Mouse (Mus musculus): ENCODE data around the gene Lrrk1. TPM values are rescaled to one million over a fixed set of nuclear protein-coding genes. Genes with fewer than 3 reads are reported as not detected.

Lrrk1 gene
- polyA plus RNA-seq, 1 experiment from 2014 or later: 7.1 TPM

GRCm38 (mm10) chr7:66376560-66376959 lies 11.6 kb downstream of the Lrrk1 start:
- Histone ChIP-seq H3K36me3 (peaks cover 13% of the 10 kb centered on the region), H3K9ac (no peak overlapping the region), H3K27ac (no peak overlapping the region), H3K27me3 (replicated peaks) (no peaks in the 10 kb centered on the region), H3K4me2 (no peak overlapping the region), H3K9me3 (replicated peaks) (no peaks in the 10 kb centered on the region), H3K4me3 (no peak overlapping the region), H3K4me1 (no peaks in the 10 kb centered on the region)
- WGBS (ENCODE audit: insufficient replicate concordance): 72% methylated on average over 10 of the region's 10 CpGs
- ATAC-seq: no peak

DNA sequence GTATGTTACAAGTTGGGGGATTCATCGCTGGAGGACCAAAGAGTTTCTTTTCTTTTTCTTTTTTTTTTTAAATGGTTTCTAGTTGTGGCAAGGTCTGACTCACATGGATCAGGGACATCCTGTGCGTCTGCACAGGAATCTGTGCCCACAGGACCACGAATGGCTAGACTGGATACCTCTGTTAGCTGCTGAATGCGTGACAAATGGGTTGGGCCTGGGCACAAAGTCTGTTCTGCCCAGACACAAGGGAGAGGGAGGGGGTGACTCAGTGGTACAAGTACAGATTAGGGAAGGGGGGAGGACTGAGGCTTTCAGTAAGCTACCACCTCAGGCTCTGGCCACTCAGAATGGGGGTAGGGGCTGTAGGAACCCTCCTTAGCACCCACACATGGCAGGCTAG lies 12.4 kb downstream of the Lrrk1 start:
- Histone ChIP-seq H3K4me1 (no peaks in the 10 kb centered on the region), H3K27ac (no peak overlapping the region; the same call in 1 of the 2 replicates), H3K36me3 (peaks cover 13% of the 10 kb centered on the region), H3K4me2 (no peak overlapping the region), H3K27me3 (replicated peaks) (no peaks in the 10 kb centered on the region), H3K9me3 (replicated peaks) (no peaks in the 10 kb centered on the region), H3K9ac (no peak overlapping the region), H3K4me3 (no peak overlapping the region)
- no peak for ATAC-seq
- 69% methylated on average over 4 of the region's 4 CpGs for WGBS (ENCODE audit: insufficient replicate concordance)

DNA sequence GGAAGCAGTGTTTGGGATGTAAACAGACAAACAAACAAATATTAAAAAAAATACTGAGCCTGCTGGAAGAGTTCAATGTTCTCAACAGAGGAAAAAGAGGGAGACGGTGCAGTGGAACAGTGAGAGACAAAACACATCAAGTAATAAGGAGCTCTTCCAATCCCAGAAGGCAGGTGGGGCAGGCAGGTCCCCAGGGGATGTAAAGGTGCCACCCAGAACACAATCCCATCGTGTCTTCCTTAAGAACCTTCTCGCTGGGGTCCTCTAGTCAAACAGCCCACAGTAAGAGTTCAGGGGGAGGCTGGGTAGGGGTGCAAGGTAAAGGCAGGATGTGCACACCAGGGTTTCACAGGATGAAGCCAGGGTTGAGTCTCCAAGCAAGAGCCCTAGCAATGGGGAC lies 14.8 kb downstream of the Lrrk1 start:
- no peak for ATAC-seq
- WGBS (ENCODE audit: insufficient replicate concordance): 72% methylated on average over 3 of the region's 3 CpGs
- Histone ChIP-seq H3K36me3 (peaks cover 3% of the 10 kb centered on the region; the same call in 1 of the 2 replicates), H3K27ac (no peak overlapping the region), H3K4me2 (no peak overlapping the region), H3K9me3 (replicated peaks) (no peaks in the 10 kb centered on the region), H3K4me1 (peaks cover 6% of the 10 kb centered on the region; the same call in 1 of the 2 replicates), H3K27me3 (replicated peaks) (no peaks in the 10 kb centered on the region), H3K4me3 (no peak overlapping the region), H3K9ac (no peak overlapping the region)

DNA sequence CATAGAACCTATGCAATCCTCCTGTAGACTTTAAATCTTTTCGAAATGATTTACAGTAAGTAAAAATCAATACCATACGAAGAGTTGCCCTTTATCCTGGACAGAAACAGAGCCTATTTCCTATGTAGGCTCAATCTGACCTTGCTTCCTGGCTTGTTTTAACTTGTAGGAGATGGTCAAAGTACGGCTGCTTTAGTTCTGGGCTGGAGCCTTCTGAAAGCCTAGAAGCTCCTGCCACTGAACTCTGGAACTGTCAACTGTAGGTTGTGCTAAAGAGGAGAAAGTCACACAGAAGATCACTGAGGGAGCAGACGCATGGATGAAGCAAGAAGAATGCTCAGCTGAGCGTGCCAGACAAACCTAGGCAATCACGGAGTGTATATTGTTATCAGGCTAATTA lies 17.2 kb downstream of the Lrrk1 start:
- H3K36me3 ChIP-seq: no peaks in the 10 kb centered on the region
- H3K9ac ChIP-seq: no peak overlapping the region
- H3K4me1 ChIP-seq: peaks cover 6% of the 10 kb centered on the region; the same call in 1 of the 2 replicates
- no peak overlapping the region for H3K27ac ChIP-seq
- H3K4me2 ChIP-seq: no peak overlapping the region
- no peak overlapping the region for H3K4me3 ChIP-seq
- no peaks in the 10 kb centered on the region for H3K9me3 ChIP-seq (replicated peaks)
- 74% methylated on average over 6 of the region's 6 CpGs for WGBS (ENCODE audit: insufficient replicate concordance)
- ATAC-seq: no peak
- no peaks in the 10 kb centered on the region for H3K27me3 ChIP-seq (replicated peaks)

DNA sequence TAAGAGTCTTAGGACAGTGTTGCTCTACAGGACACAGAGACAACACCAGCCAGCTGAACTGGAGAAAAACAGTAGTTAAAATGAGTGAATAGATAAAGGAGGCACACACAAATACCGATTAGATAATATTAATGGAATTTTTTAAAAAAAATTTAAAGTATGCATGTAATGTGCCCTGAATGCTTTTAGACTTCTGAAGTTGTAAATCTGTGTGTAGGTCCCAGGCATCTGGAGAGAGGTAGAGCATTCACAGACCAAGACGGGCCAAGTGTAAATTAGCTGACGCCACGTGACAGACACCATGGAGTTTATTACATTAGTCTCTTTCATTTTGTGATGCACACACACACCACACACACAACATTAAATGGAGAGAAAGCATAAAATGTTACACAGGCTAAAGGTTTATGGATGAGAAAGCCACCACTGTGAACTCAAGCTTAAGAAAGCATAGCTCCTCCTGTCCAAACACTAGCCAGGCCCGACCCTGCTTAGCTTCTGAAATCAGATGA lies 18.2 kb downstream of the Lrrk1 start:
- no peak for ATAC-seq
- Histone ChIP-seq H3K4me1 (peaks cover 6% of the 10 kb centered on the region; the same call in 1 of the 2 replicates), H3K9ac (no peak overlapping the region), H3K36me3 (no peaks in the 10 kb centered on the region), H3K27me3 (replicated peaks) (no peaks in the 10 kb centered on the region), H3K4me2 (no peak overlapping the region), H3K9me3 (replicated peaks) (no peaks in the 10 kb centered on the region), H3K4me3 (no peak overlapping the region), H3K27ac (no peak overlapping the region)
- WGBS (ENCODE audit: insufficient replicate concordance): 77% methylated on average over 5 of the region's 5 CpGs

DNA sequence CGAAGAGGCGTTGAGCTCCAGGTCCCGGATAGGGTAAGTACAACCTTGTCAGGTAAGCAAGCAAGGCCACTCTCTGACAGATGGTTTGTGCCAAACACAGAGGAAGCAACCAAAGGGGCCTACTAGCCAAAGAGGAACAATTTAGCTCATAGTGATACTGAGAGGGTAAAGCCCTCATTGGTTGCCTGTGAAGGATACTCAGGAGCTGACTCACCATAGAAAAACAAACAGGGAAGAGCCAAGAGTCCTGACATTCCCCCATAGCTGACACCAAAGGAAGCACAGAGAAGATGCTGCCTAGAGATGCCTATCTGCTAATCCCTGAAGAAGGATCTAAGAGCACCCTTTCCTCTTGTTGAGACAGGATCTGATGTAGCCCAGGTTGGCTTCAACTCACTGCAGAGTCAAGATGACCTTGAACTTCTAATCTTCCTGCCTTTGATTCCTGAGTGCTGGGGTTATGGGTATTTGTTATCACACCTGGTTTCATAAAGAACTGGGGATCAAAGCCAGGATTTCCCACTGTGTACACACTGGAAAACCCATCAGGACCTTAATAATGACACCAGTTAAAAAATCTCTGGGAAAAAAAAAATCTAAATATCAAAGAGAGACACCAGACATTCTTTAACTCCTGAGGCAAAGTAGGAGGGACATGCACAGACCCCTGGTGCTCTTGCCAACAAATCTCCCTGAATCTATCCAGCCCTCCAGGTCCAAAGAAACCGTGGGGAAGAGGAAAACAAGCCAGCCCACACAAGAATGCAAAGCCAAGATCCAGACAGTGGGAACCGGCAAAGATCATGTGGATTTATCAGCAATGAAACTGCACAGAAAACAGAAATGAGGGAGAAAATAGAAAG lies 18.8 kb downstream of the Lrrk1 start:
- WGBS (ENCODE audit: insufficient replicate concordance): 71% methylated on average over 5 of the region's 5 CpGs
- no peaks in the 10 kb centered on the region for H3K9me3 ChIP-seq (replicated peaks)
- ATAC-seq: no peak
- H3K27ac ChIP-seq: 0 out of 2 replicates have a peak overlapping the region, but pooled peaks have one; percentile 22
- H3K9ac ChIP-seq: no peak overlapping the region
- H3K27me3 ChIP-seq (replicated peaks): no peaks in the 10 kb centered on the region
- no peak overlapping the region for H3K4me3 ChIP-seq
- peaks cover 6% of the 10 kb centered on the region; the same call in 1 of the 2 replicates for H3K4me1 ChIP-seq
- no peak overlapping the region for H3K4me2 ChIP-seq
- H3K36me3 ChIP-seq: no peaks in the 10 kb centered on the region

GRCm38 (mm10) chr7:66365904-66366303 lies 22.2 kb downstream of the Lrrk1 start, which contains the start of gene Gm10974:
TSS of gene Gm10974 (plus strand) at chr7:66365905.
- H3K9me3 ChIP-seq (replicated peaks): peaks cover 14% of the 10 kb centered on the region; the same call in 1 of the 2 replicates
- H3K4me1 ChIP-seq: peaks cover 6% of the 10 kb centered on the region; the same call in 1 of the 2 replicates
- peaks cover 8% of the 10 kb centered on the region; the same call in 1 of the 2 replicates for H3K36me3 ChIP-seq
- H3K9ac ChIP-seq: no peak within 1 kb of the TSS
- no peak within 1 kb of the TSS for H3K4me2 ChIP-seq
- no peak within 1 kb of the TSS for H3K4me3 ChIP-seq
- no peaks in the 10 kb centered on the region for H3K27me3 ChIP-seq (replicated peaks)
- 56% methylated on average over 2 of the region's 2 CpGs for WGBS (ENCODE audit: insufficient replicate concordance)
- no peak for ATAC-seq
- no peak within 1 kb of the TSS for H3K27ac ChIP-seq

DNA sequence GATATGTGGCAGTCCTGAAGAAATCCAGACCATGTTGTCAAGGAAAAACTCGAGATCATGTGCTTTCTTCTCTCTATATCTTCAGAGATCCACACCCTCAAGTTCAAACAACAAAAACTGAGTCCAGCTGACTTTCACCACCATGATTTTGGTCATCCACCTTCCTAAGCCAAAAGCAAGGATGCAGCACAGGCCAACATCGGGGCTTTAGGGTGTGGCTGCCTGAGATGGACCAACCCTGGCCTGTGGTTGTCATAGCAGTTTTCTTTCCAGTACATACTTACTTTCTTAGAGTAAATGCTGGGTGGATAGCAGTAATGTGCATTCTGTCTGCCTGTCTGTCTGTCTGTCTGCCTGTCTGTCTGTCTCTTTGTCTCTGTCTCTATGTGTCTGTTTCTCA lies 22.7 kb downstream of the Lrrk1 start:
- Histone ChIP-seq H3K27me3 (replicated peaks) (no peaks in the 10 kb centered on the region), H3K9ac (no peak overlapping the region), H3K4me1 (peaks cover 6% of the 10 kb centered on the region; the same call in 1 of the 2 replicates), H3K4me2 (no peak overlapping the region), H3K27ac (no peak overlapping the region), H3K36me3 (peaks cover 11% of the 10 kb centered on the region), H3K9me3 (replicated peaks) (peaks cover 16% of the 10 kb centered on the region; the same call in 1 of the 2 replicates), H3K4me3 (no peak overlapping the region)
- ATAC-seq: no peak
- 62% methylated on average over 2 of the region's 2 CpGs for WGBS (ENCODE audit: insufficient replicate concordance)

DNA sequence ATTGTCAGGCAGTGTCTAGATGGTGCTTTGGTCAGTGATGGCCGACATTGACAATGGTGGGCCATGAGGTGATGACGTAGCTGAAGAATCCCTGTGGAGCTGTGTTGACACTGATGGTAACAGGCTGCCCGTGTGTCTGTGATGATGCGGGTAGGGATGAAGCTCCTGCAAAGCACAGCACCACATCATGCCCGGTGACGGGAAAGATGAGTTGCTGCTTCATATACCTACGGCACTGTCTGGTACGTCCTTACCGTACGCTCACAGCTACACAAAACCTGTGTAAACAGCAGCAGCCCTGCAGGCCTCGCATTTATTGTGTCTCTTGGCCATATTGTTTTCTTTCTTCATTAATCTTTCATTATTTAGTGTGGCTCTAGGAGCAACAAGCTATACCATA lies 23.7 kb downstream of the Lrrk1 start:
- peaks cover 25% of the 10 kb centered on the region; the same call in 1 of the 2 replicates for H3K9me3 ChIP-seq (replicated peaks)
- H3K4me1 ChIP-seq: peaks cover 6% of the 10 kb centered on the region; the same call in 1 of the 2 replicates
- H3K27ac ChIP-seq: no peak overlapping the region
- H3K9ac ChIP-seq: no peak overlapping the region
- WGBS (ENCODE audit: insufficient replicate concordance): 84% methylated on average over 11 of the region's 11 CpGs
- ATAC-seq: no peak
- peaks cover 20% of the 10 kb centered on the region for H3K36me3 ChIP-seq
- no peaks in the 10 kb centered on the region for H3K27me3 ChIP-seq (replicated peaks)
- no peak overlapping the region for H3K4me3 ChIP-seq
- H3K4me2 ChIP-seq: no peak overlapping the region

DNA sequence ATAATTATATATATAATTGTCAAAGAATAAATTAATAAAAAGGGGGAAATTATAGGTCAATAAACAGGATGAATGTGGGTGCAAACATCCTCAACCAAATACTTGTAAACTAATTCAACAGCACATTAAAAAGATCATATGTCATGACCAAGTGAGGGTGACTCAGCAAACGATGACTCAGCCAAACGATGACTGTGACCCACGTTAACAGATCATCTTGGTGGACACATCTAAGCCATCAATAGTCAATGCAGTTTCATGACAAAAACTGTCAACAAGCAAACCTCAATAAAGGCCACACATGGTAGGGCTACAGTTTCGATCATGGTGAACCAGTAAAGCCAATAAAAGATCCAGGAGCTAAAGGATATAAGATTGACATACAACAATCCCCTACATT lies 29.1 kb downstream of the Lrrk1 start:
- Histone ChIP-seq H3K36me3 (peaks cover 21% of the 10 kb centered on the region), H3K9me3 (replicated peaks) (peaks cover 25% of the 10 kb centered on the region; the same call in 1 of the 2 replicates), H3K4me2 (no peak overlapping the region), H3K4me3 (no peak overlapping the region), H3K9ac (no peak overlapping the region), H3K4me1 (peaks cover 24% of the 10 kb centered on the region), H3K27ac (no peak overlapping the region), H3K27me3 (replicated peaks) (no peaks in the 10 kb centered on the region)
- 64% methylated on average over 4 of the region's 4 CpGs for whole genome bisulfite sequencing (ENCODE audit: insufficient replicate concordance)
- no peak for ATAC-seq

GRCm38 (mm10) chr7:66358461-66358860 lies 29.7 kb downstream of the Lrrk1 start:
- 85% methylated on average over 3 of the region's 3 CpGs for WGBS (ENCODE audit: insufficient replicate concordance)
- ATAC-seq: no peak
- no peak overlapping the region for H3K9ac ChIP-seq

More at GRCm38 (mm10) chr7:66358461-66358860, 29.7 kb downstream of the Lrrk1 start:
- Histone ChIP-seq H3K27ac (peak overlapping the region; percentile 40; the same call in 1 of the 2 replicates), H3K9me3 (replicated peaks) (peaks cover 25% of the 10 kb centered on the region; the same call in 1 of the 2 replicates), H3K36me3 (peaks cover 21% of the 10 kb centered on the region), H3K4me3 (no peak overlapping the region), H3K4me1 (peaks cover 24% of the 10 kb centered on the region), H3K27me3 (replicated peaks) (no peaks in the 10 kb centered on the region), H3K4me2 (no peak overlapping the region)

Measured in liver, embryonic 12.5 days (tissue).